Mouse (Mus musculus): ENCODE measurements around the gene Ppm1l.
A peak's percentile ranks its signal among the peaks of the same experiment; 100 is the strongest.

The Ppm1l gene

DNA sequence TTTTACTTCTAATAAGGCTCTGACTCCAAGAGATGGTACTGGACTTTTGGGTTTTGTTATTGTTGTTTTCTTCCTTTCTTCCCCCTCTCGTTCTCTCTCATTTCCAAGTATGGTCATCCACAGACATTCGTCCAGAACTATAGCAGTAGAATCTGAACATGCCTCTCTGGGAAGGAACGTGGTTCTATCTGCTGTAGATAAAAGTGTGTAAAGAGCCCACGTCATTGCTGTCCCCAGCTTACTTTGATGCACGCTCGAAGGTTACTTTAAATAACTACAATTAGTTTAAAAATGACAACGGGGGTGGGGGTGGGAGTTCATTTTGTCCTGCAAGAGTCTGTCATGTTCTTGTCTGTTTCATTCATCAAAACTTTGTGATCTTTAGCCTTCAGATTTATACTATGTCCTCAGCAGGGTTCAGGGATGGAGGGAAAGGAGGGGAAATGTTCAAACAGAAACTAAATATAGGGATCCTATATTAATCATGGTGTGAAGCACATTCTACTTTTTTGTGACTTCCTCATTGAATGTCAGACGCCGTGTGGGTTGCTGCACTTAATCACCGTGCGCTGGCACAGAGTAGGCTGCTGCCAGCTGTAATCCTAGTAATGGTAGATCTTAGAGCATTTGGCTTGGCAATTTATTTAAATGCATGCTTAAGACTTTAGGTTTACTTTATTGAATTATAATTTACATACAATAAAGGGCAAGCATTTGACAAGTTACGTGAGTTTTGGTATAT lies 122.3 kb downstream of the Ppm1l start:
- DNase-seq (ENCODE audit: low spot score) = no peak

- peak; percentile 9 for DNase-seq (ENCODE audit: low spot score)
These were observed 124.1 kb downstream of the Ppm1l start for GRCm38 (mm10) chr3:69440761-69441160.

GRCm38 (mm10) chr3:69446989-69447388 lies 130.3 kb downstream of the Ppm1l start:
- no peak for DNase-seq (ENCODE audit: low spot score)

DNA sequence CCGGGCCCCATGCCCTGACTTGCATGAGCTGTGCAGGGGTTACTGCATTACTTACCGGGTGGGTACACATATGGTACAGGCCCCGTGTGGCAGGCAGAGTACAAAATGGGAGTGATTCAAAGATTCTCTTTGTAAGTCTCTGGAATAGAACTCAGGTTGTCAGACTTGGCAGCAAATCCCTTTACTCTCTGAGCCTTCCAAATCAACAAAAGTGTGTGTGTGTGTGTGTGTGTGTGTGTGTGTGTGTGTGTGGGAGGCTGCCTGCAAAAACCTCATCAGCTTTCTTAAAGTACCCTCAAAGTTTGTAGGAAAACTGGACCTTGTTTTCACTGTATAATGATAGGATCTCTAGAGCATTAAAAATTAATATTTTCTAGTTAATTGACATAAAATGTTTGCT lies 132.4 kb downstream of the Ppm1l start:
- no peak for DNase-seq (ENCODE audit: low spot score)

DNA sequence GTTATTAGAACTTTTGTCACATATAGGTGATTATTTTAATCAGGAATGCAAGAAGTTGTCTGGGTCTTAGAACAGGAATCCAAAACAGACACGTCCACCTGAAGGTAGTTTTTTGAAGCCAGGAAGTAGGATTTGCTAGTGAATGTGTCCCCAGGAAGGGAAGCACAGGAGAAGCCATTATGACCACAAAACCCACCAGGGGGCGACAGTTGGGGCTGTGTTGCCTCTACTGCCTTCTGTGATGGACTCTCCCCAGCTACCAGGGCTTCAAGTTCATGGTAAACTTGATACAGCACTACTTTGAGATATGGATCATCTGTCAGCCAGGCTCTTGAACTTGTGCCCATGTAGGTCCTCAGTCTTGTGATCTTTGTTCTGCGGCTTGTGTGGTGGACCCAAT lies 137.7 kb downstream of the Ppm1l start:
- DNase-seq (ENCODE audit: low spot score) = no peak

DNA sequence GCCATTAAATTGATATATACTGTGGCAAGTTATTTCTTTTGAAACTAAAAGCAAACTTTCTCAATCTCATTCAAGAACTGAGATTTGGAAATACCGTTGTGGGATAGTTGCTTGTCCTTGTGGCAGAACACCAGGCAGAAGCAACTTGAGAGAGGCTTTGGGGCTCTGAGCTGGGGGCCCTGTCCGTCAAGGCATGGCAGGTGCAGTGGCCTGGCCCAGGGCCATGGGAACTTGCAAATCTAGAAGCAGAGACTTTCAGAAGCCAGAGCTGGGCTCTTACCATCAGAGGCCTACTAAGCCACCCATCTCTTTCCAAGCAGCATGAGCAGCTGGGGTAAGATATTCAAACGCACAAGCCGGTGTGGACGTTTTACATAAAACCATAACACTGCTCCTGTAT lies 139.4 kb downstream of the Ppm1l start:
- DNase-seq (ENCODE audit: low spot score) = no peak

GRCm38 (mm10) chr3:69458756-69459155 lies 142.1 kb downstream of the Ppm1l start:
- DNase-seq (ENCODE audit: low spot score) = no peak

DNA sequence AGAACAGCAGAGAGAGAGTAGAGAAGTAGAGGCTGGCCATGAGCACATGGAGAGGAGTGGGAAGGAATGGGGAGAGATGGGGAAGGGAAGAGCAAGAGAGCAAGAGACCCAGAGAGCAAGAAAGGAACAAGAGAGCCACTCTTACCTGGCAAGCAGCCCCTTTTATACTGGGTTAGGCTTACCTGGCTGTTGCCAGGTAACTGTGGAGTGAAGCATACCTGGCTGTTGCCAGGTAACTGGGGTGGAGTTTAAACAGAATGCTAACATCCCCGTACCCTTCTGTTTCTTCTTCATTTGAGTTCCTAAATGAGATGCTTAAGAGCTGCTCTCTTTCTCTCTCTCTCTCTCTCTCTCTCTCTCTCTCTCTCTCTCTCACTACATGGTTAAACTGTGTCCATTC lies 145.3 kb downstream of the Ppm1l start:
- DNase-seq (ENCODE audit: low spot score) = no peak

GRCm38 (mm10) chr3:69465751-69466150 lies 149.1 kb downstream of the Ppm1l start:
- DNase-seq (ENCODE audit: low spot score) = no peak

GRCm38 (mm10) chr3:69468280-69469008 lies 151.8 kb downstream of the Ppm1l start:
- DNase-seq (ENCODE audit: low spot score) = no peak

- DNase-seq (ENCODE audit: low spot score) = no peak
These were observed 152.9 kb downstream of the Ppm1l start for GRCm38 (mm10) chr3:69469463-69470141.

GRCm38 (mm10) chr3:69470142-69470796 lies 153.6 kb downstream of the Ppm1l start:
- DNase-seq (ENCODE audit: low spot score) = peak; percentile 38

DNA sequence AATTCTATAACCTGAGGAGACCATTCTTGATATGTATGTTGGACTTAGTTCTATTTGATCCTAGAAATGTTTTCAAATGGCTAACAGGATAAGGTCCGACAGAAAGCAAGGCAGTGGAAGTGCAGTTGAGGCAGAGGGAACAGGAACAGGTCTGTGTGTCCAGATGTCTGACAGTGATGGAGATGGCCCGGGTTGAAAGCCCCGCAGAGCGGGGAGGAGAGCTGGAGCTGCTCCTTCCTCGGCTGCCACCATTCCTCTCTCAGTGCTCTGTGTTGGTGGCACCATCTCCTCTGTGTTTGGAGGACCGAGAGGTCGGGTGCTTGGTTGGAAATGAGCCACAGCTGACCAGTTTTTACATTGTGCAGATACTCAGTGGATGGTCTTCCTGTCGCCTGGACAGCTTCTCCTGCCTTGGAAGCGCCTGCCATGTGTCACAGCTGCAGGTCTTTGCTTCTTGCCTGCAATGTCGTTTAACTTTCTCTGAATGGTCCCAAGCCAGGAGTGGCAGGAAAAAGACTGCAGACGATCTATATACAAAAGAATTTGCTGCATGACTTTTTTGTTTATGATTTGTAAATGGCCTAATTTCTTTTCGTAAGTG lies 159.3 kb downstream of the Ppm1l start:
- DNase-seq (ENCODE audit: low spot score) = no peak

DNA sequence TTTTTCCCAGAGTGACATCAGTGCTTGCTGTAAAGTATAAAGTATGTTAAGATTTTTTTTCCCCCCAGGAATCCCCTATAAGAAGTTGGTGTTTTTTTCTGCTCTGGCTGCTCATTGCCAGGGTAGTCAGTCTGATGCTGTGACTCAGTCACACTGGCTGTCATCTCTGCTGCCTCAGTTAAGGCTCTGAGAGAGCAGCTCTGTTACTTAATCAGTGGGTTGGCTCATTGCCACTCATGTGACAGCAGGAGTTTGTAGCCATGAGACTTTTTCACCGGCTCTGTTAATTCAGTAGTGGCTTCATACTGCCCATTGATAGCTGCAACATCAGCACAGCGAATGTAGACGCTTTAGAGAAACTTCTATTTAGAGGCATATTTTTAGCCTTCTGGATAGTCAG lies 163.3 kb downstream of the Ppm1l start:
- no peak for DNase-seq (ENCODE audit: low spot score)

DNA sequence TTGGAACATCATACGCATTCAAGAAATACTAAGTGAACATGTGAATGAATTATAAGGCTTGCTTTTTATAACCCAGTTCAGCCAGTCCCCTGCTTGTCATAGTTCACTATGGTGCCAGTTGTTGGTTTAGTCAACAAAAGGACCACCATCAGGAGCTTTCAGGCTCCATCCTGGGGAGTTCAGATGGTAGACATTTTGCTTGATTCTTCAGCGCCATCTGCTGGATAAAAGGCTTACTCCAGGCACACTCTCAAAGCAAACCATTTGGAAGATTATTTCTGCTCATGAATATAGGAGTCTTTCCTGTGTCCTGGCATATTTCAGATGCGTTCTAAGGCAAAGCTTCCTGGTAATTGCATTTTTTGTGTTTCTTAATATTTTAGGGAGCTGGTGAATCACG lies 165.2 kb downstream of the Ppm1l start:
- DNase-seq (ENCODE audit: low spot score) = peak; percentile 89

DNA sequence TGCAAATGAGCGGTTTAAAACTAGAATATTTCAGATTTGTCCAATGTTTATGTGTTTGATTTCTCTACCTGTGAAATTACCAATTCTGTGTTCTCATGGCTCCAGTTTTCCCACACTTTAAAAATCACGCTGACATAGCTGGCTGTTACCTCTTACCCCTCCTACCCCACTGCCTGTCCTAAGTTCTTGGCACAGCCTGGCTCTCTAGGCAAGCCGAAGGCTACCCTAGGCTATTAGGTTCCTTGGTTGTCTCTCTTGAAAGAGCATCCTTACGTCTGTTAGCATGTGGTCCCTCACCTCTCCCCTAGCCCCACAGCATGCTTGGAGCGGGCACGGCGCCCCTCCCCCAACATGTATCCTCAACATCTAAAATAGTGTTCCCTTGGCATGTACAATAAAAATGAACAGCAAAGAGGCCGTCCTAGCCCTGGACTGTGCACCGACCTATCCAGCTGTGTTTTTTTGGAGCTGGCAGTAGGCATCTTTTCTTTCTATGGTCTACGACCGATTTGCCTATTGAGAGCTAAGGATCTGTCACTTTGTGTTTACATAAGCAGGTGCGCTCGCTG lies 167.4 kb downstream of the Ppm1l start:
- DNase-seq (ENCODE audit: low spot score) = no peak

DNA sequence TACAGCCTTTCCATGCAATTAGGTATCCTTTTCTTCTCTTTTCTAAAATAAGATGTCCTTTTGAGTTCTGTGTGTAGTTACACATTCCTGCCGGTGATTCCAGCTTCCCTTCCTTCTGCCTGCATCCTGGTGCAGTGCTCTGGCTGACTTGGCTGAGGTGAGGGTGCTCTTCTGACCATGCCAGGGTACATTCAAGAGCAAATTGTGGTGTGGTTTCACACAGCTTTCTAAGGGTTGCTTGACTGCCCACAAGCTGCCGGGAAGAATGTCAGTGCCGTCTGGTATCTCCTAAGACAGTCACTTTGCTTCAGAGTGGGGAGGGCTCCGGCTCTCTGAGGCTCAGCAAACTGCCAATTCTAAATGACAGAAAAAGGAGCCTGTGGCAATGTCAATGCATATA lies 167.9 kb downstream of the Ppm1l start:
- no peak for DNase-seq (ENCODE audit: low spot score)

- no peak for DNase-seq (ENCODE audit: low spot score)
These were observed 168.7 kb downstream of the Ppm1l start for GRCm38 (mm10) chr3:69485347-69485746.

- DNase-seq (ENCODE audit: low spot score) = no peak
These were observed 169.1 kb downstream of the Ppm1l start for GRCm38 (mm10) chr3:69485756-69486155.

DNA sequence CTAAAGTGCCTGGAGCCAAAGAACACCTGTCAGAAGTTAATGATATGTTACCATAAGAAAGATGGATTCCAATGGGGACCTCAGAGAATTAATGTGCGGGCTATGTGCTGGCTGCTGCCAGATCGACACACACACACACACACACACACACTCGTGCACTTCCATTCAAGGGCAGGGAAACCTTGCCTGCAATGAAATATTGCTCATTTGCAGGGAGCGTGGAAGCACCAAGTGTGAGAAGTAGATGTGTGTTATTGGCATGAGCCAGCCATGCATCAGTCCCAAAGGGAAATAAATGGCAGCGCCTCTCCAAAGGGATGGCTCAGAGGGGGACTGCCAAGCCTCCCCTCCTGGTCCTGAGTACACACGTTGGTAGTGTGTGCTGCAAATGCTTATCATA lies 170.8 kb downstream of the Ppm1l start:
- no peak for DNase-seq (ENCODE audit: low spot score)

- DNase-seq (ENCODE audit: low spot score) = no peak
These were observed 173.0 kb downstream of the Ppm1l start for GRCm38 (mm10) chr3:69489669-69490068.

All from retina, embryonic 14.5 days (tissue).